Mouse (Mus musculus) E14TG2a.4 (cell line): ENCODE results near the gene Sap30bp.
A peak's percentile ranks its signal among the peaks of the same experiment; 100 is the strongest.

ENCODE experiments used
- H3K27me3 ChIP-seq: 2 replicates; pipeline ENCODE4 v1.6.1; 2014; ENCODE audit warnings: low read length, control low read depth; ENCODE audit not compliant: insufficient read depth
- H3K36me3 ChIP-seq: 2 replicates; pipeline ENCODE4 v1.6.1; 2014; ENCODE audit warnings: low read length, control low read depth; ENCODE audit not compliant: insufficient read depth
- H3K4me1 ChIP-seq: replicated peaks from 2 replicates; pipeline ENCODE4 v1.6.1; 2014; ENCODE audit warnings: low read depth, low read length, control low read depth
- H3K4me3 ChIP-seq: replicated peaks from 2 replicates; pipeline ENCODE4 v1.5.1; 2014; ENCODE audit warnings: mild to moderate bottlenecking, low read length
- H3K9me3 ChIP-seq: 2 replicates; pipeline ENCODE4 v1.6.1; 2014; ENCODE audit warnings: low read length, control low read depth
- CTCF ChIP-seq: conservative IDR thresholded peaks from 2 replicates; pipeline ENCODE4 v1.5.1; 2014; ENCODE audit warnings: low read length
- NANOG ChIP-seq: IDR thresholded peaks from 2 replicates; pipeline ENCODE4 v1.6.1; 2014; ENCODE audit warnings: borderline replicate concordance, low read length, mixed read lengths
- POU5F1 ChIP-seq: IDR thresholded peaks from 2 replicates; pipeline ENCODE4 v1.6.1; 2014; ENCODE audit warnings: low read length, borderline replicate concordance

Sap30bp gene

DNA sequence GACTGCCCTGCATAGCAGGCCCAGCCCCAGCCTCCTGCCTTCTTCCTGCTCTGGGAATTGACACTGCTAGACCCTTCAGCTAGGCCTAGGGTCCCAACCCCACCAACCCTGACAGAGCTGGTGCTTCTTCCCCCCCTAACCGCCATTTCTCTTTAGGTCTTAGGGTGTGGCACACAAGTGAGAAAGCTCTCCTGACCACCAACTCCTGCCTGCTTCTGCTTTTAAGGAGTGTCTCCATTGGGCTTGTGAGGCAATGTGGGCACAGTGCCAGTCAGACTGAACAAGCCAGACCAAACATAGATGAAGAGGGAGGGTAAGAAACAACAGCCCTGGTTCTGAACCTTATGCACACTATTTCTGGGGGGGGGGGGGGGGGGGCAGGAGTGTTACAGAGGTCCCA is 30.3 kb upstream of the Sap30bp start:
- Histone ChIP-seq H3K4me1 (peaks cover 60% of the 10 kb centered on the region), H3K4me3 (no peak overlapping the region), H3K27me3 (peaks cover 5% of the 10 kb centered on the region; the same call in 1 of the 2 replicates), H3K9me3 (no peaks in the 10 kb centered on the region), H3K36me3 (peaks cover 51% of the 10 kb centered on the region)
- TF ChIP-seq CTCF (no peak), POU5F1 (no peak), NANOG (no peak)

DNA sequence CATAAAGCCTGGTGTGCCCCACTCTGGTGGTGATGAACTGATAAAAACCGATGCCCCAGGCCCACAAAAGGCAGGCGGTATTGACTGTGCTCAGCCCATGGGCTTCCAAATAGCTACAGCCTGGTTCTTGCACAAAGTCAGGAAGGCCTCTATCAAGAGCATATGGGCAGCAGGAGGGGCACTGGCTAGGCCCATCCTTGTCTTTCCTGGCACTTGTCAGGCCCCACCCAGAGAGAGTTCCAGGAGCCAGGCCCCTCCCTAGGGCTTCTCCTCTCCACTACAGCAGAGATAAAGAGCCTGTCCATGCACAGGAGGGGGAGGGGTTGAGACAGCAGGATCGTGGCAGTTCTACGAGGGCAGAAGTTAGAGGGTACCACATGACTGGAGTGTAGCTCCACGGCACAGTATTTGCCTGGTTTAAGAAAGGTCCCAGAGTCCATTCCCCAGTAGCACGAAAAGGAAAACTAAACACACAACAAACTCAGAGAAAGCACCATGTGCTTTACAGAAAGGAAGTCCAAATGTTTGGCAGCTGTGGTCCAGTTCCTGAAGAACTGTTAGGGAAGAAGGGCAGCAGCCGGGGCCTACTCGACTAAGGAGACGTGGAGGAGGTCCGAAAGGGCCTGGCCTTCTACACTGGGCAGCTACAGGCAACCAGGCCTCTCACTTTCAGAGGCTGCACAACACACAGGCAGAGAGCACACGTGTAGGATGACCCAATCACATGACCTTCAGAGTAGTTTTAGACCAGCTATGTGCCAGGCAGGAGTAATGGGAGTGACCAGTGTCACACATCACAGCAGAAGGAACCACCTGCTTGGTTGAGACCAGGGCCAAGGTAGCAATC is 29.5 kb upstream of the Sap30bp start:
- Histone ChIP-seq H3K36me3 (peaks cover 56% of the 10 kb centered on the region), H3K27me3 (peaks cover 5% of the 10 kb centered on the region; the same call in 1 of the 2 replicates), H3K4me3 (no peak overlapping the region), H3K9me3 (no peaks in the 10 kb centered on the region), H3K4me1 (peaks cover 56% of the 10 kb centered on the region)
- TF ChIP-seq POU5F1, result no peak
- no peak for TF ChIP-seq CTCF
- TF ChIP-seq NANOG, result no peak

DNA sequence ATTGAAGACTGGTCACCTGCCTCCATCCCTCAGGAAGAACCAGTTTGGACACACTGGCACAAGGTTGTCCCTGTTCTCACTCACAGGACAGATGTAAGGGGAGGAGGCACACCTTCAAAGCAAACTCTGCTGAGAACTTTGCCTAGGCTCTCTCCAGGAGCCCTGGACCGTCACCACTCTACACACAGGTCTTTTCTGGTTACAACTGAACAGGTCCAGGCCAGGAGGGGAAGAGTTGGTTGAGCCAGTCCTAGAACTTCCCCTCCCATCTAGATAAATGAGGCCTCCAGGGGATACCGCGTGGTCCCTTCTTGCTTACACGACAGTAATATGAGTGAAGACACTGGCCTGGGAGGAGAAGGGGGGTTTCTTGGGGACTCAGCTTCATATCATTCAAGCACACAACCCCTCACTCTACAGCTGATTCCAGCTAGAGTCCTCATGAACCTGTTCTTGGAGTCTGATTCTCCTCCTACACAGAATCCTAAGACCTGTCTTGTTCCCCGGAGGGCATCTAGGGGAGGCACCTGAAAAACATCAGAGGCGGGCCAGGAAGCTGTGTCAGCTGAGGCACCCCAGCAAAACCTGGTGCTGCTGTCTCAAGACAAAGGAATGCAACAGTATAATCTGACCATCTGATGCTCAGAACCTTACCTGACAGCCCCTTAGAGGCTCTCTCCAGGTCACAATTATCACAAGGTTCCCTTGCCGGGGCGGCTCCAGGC is 28.7 kb upstream of the Sap30bp start:
- peaks cover 5% of the 10 kb centered on the region; the same call in 1 of the 2 replicates for H3K27me3 ChIP-seq
- H3K9me3 ChIP-seq, result no peaks in the 10 kb centered on the region
- TF ChIP-seq CTCF, result no peak
- no peak for TF ChIP-seq NANOG
- no peak for TF ChIP-seq POU5F1
- H3K36me3 ChIP-seq, result peaks cover 63% of the 10 kb centered on the region
- peaks cover 49% of the 10 kb centered on the region for H3K4me1 ChIP-seq
- H3K4me3 ChIP-seq, result peak overlapping the region; percentile 29; the same call in 1 of the 2 replicates

DNA sequence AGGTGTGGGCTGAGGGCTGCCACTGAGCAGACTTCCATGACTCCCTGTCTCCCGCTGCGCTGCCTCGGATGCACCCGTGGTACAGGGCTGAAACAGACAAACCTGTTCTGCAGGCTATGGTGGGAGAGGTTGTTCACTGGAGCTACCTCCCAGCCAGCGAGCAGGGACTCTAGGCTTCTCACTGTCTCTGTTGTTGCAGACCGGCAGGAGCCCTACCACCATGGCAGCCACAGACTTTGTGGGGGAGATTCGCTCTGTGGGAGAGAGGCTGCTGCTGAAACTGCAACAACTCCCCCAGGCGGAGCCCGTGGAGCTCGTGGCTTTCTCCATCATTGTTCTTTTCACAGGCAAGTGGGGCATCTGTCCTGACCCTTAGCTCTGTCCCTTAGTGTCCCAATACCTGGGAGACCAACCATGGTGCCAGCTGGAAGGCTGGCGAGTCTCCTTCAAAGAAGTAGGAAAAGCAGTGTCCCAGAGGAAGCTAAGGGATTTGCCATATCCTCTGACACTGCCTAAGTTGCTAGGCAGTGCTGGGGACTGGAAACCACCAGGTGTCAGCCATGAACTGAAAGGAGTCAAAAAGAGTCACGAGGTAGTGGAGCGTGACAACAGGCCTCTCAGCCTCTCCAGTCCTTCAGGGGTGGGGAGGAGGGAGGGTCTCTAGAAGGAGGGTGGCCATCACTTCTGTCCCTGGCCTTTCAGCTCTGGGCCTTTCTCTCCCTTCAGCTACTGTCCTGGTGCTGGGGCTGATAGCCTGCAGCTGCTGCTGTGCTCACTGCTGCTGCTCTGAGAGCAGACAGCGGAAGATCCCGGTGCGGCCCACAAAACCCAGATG is 27.9 kb upstream of the Sap30bp start:
- peaks cover 5% of the 10 kb centered on the region; the same call in 1 of the 2 replicates for H3K27me3 ChIP-seq
- TF ChIP-seq NANOG (no peak), POU5F1 (no peak), CTCF (no peak)
- H3K36me3 ChIP-seq, result peaks cover 63% of the 10 kb centered on the region
- no peaks in the 10 kb centered on the region for H3K9me3 ChIP-seq
- peak overlapping the region; percentile 29 for H3K4me3 ChIP-seq
- peaks cover 41% of the 10 kb centered on the region for H3K4me1 ChIP-seq

DNA sequence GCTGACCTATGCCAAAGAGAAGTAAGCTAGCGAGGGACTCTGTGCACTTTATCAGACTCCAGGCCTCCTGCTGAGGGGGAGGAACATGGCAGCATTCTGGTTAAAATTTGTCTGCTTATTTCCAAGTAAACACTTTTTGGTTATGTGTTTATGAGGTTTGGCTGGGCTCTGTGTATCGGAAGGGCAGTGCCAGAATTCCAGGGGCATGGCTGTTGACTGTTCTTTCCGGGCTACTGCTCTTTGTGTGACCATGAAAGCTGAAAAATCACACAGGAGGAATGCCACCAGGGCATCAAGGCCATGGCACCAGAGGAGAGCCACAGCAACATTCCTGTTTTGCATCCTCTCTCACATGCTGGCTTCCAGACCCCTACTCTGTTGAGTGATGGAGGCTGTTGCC is 27.0 kb upstream of the Sap30bp start:
- Histone ChIP-seq H3K27me3 (no peaks in the 10 kb centered on the region), H3K9me3 (no peaks in the 10 kb centered on the region), H3K4me3 (no peak overlapping the region), H3K36me3 (peaks cover 57% of the 10 kb centered on the region), H3K4me1 (peaks cover 36% of the 10 kb centered on the region)
- TF ChIP-seq NANOG, result no peak
- no peak for TF ChIP-seq CTCF
- no peak for TF ChIP-seq POU5F1

DNA sequence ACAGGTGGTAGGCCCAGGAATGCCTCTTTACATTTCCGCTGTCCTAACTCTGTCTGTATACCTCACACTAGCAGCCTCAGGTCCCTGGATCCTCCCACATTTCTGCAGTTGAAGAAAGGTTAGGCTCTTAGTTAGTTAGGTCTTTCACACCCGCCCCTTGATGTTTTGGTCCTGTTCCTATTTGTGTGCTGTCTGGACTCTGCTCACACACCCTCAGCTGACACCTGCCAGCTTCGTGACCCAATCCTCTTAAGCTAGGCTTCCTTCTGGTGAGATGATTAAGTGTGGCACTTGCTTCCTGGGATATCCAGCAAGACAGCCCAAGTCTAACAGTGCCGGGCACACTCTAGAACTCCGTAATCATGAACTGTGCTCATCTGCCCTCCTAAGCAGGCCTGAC is 26.6 kb upstream of the Sap30bp start:
- Histone ChIP-seq H3K36me3 (peaks cover 57% of the 10 kb centered on the region), H3K9me3 (no peaks in the 10 kb centered on the region), H3K27me3 (no peaks in the 10 kb centered on the region), H3K4me3 (no peak overlapping the region), H3K4me1 (peaks cover 40% of the 10 kb centered on the region)
- no peak for TF ChIP-seq POU5F1
- TF ChIP-seq NANOG, result no peak
- TF ChIP-seq CTCF, result no peak

DNA sequence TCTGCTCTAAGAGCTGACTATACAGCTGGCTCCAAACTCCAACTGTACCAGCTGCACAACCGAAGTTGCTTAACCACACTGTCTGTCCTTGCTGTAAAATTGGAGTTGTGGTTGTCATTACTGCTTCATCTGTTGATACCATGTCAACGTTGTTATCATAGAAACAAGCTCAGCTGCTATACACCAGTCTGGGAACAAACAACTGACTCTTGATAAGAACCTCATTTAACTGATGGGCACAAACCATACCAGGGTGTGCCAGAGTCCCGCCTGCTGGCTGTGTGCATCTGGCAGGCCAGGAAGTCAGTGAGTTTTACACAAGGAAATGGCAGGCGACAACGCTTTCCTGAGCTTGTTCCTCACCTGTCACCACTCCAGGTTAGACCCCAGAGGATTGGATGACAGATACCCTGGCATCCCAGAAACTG is 21.9 kb upstream of the Sap30bp start:
- H3K4me1 ChIP-seq, result peaks cover 21% of the 10 kb centered on the region
- H3K4me3 ChIP-seq, result no peak overlapping the region
- H3K27me3 ChIP-seq, result no peaks in the 10 kb centered on the region
- H3K9me3 ChIP-seq, result no peaks in the 10 kb centered on the region
- H3K36me3 ChIP-seq, result peaks cover 63% of the 10 kb centered on the region
- TF ChIP-seq NANOG (no peak), CTCF (no peak), POU5F1 (no peak)

DNA sequence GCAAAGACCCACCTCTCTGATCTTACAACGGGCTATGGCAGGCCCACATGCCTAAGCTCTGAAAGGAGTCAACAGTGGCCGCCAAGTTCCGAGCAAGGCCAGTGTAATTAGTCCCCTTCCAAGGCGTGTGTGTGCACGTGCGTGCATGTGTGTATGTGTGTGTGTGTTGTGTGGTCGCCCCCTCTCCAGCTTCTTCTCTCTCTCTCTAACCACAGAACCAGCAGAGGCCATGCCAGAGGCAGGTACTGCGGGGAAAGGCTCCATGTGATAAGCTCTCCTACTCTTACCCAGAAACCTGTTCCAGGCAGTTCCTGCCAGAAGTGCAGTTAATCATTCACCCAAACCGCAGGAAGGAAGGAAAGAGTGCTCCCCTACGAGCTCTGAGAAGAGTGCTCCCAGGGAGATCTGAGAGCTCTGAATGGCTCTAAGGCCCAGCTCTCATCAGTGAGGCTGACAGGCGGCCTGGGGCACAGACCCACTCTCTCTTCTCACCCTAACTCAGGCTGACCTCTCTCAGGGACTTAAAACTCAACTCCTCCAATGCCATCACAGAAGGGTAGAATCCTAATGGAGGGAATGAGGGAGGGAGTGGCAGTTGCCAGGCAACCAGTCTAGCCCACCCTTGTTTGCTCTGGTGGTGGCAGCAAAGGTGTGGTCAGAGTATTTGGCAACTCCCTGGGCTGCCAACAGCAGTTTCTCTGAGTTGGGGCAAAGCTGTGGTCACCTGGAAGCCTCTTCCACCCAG is 21.3 kb upstream of the Sap30bp start, which contains the start of gene Smim6:
Smim6 (plus strand) TSS at position 386 of the 745 bp plus-strand sequence.
- peaks cover 26% of the 10 kb centered on the region for H3K4me1 ChIP-seq
- no peak within 1 kb of the TSS for H3K4me3 ChIP-seq
- peaks cover 67% of the 10 kb centered on the region for H3K36me3 ChIP-seq
- no peaks in the 10 kb centered on the region for H3K27me3 ChIP-seq
- TF ChIP-seq CTCF (no peak), NANOG (no peak), POU5F1 (no peak)
- no peaks in the 10 kb centered on the region for H3K9me3 ChIP-seq
